Mouse (Mus musculus) right cerebral cortex, postnatal 14 days (tissue): ENCODE measurements around the gene Arhgap15.

ENCODE experiments used
- DNase-seq: peaks from one replicate; pipeline ENCODE4 v3.0.0; 2022

The Arhgap15 gene

DNA sequence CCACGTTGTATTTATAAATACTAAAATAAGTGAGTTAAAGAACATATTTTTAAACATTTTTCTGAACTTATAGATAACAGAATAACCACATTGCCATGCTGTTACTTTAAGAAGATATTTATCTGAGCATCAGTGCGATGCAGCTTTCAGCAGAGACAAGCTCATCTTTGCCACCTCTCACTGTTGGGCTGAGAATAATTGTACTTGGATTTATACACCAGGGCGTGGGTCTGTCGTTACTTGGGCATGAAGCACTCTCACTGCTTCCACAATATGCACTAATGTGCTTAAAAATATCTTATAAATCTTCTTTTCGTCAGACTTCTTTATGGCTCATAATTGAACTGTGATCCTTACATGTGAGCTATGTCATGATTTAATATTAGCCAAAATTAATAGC is 372.5 kb downstream of the Arhgap15 start:
- no peak for DNase-seq

DNA sequence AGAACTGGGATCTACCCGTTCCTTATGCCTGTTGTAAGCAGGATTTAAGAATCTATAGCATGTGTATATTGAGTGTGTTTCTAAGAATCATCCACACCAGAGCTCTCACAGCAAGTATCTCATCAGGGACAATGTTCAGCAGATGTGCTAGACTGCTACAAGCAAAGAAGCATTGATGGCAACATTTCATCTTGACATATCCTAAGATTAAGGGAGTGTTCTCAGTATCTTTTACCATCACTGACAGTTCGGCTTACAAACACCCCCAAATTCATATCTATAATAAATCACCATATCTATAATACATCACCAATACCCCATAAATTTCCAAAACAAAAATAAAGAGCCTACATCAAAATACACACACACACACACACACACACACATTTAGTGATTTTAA is 374.6 kb downstream of the Arhgap15 start:
- DNase-seq = no peak

DNA sequence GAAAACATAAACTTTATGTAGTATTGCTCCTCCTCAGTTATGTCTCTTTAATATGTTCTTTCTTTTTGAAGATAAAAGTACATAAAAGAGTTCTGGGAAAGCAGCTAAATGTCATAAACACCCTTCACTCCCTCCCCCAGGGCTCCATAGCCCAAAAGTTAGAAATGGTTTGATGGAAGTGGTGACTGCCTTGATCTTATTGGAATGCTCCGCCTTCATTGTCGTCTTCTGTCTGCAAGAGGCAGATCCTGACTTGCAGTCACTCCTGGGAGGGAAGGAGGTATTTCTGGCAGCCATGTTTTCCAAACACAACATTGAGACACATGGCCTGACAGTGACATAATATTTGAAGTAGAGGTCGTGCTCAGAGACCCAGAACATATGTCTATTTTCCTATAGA is 375.5 kb downstream of the Arhgap15 start:
- DNase-seq = no peak

DNA sequence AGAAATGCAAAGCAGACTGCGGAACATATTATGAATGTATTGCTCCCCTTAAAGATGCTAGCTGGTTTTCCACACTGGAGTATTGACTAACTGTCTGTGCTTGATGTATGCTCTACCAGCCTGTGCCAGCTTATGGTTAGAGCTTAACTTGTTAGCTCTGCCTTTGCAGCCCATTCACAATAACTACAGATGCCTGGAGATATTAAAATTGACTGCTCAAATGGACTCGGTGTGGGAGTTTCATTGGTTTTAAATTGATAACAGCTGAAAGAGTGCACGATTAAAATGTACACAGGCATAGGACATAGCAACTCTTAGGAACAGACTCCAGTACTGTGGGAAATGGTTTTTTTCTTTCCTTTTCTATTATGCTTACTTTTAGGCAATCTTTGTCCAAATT is 376.1 kb downstream of the Arhgap15 start:
- no peak for DNase-seq

DNA sequence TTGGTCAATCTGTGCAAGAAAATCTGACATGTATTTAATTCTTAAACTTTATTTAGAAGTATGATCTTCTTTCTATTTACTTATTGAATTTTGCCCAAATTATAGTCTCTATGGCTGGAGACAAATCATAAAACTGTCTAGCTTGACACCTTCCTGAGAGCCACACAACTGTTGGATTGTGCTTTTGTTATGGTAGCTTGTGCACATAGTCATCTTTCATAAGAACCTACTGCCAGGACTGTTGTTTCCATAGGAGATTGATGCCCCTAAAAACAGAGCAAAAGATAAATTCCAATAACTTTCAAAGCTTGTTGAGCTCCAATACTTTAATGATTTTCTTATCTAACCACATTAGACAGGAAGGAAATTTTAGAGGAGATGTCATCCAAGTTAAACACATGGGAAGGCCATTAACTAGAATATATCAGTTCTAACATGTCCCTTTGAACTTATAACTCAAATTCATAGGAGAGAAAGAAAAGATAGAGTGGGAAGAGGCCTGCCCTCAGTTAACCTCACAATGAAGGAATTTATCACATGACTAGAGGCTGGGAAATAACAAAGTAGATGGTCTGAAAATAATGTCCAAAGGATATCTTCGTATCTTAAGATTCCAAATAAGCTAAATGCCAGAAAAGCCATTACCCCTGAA is 377.5 kb downstream of the Arhgap15 start:
- no peak for DNase-seq

DNA sequence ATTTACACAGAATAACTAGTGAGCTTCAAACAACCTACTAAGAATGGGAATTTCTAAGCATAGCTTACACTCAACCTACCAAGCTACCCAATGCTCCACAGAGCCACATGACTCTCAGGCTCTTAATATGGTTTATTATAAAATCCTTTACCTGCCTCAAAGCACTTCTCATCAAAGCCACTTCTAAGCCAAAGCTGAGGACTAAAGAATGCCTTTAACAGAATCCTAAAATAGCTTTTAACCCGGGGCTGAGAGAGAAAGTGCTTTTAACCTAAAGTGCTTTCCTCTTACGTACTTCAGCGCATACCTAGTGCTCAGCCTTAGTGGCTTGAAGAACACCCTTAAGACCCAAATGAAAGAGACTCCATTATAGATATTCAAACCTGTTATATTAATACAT is 380.9 kb downstream of the Arhgap15 start:
- no peak for DNase-seq

DNA sequence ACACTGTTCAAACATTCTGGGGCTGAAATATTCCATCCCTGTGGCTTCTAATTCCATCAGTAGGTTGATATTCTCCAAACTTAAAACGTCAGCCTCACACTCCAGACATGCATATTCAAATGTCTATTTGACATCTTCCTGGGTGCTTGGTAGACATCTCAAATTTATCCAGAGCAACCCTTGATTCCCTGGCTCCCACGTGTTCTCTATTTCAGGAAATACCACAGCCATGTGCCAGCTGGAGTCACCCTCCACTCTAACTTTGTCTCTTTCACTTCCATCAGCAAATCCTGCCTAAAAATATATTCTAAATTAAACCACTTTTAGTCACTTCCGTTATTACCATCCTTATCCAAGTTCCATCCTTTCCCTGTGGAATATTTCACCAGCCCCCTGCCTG is 382.6 kb downstream of the Arhgap15 start:
- peak; percentile 10 for DNase-seq

DNA sequence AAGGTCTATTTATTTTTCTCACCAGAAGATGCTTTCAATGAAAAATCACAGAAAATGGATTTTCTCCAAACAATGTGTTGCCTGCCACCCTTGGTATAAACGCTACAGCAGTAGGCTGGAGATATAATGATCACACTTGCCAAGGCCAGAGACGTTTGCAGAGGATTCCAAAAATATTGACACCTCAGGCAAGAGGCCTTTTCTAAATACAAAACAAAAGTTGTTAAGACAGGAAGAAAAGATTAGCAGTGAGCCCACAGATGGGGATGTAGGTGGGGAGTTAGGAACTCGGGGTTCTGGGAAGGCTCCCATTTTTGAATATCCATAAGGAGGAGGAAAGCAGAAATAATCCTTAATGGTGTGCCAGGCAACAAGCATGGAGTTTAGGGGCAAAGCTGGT is 386.2 kb downstream of the Arhgap15 start:
- no peak for DNase-seq

DNA sequence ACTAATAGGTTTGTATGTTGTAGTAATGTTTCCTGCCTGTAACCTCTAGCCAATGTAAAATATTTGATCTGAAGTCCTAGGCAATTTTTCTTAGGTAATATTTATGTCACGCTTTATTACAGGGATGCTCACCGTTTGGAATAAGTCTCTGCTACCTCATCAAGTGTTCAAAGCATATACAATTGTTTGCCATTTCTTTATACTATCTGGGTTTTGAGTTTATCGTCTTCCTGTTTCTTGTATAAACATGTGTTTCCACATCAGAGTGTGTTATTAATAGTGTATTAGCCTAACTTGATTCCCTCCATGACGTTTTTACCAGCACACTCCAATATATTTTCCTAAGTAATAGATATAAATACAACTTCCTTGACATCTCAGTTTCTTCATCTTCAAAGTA is 391.8 kb downstream of the Arhgap15 start:
- DNase-seq = no peak

DNA sequence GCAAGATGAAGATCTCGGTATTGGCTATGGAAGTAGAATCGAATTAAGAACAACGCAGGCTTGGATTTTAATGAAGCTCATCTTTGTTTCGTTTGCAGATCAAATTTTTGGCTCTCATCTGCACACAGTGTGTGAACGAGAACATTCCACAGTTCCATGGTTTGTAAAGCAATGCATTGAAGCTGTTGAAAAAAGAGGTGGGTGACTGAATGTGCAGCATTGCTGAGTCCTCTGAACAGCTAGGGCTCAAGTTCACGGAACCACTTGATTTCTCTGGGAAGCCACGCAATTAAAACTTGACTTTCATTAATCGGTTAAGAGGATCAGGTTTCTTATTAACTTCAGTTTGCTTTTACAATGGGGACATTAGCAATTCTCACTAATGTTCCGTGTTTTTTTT is 393.5 kb downstream of the Arhgap15 start:
- no peak for DNase-seq

DNA sequence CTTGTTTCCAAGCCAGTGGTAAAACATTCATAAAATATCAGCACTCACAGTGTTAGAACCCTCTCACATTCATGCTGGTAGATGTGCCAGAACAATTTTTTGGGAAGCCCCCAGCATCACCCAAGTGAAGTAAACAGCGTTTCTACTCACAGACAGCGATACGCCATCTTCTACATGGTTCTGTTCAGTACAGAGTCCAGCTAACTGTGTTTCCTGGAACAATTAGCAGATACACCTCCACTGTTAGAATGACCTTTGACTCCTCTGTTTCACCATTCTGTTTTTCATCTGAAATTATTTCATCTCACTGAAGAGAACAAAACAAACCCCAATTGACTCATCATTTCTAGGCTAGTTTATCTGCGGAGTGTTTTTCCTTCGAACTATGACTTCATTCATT is 394.0 kb downstream of the Arhgap15 start:
- DNase-seq = no peak

DNA sequence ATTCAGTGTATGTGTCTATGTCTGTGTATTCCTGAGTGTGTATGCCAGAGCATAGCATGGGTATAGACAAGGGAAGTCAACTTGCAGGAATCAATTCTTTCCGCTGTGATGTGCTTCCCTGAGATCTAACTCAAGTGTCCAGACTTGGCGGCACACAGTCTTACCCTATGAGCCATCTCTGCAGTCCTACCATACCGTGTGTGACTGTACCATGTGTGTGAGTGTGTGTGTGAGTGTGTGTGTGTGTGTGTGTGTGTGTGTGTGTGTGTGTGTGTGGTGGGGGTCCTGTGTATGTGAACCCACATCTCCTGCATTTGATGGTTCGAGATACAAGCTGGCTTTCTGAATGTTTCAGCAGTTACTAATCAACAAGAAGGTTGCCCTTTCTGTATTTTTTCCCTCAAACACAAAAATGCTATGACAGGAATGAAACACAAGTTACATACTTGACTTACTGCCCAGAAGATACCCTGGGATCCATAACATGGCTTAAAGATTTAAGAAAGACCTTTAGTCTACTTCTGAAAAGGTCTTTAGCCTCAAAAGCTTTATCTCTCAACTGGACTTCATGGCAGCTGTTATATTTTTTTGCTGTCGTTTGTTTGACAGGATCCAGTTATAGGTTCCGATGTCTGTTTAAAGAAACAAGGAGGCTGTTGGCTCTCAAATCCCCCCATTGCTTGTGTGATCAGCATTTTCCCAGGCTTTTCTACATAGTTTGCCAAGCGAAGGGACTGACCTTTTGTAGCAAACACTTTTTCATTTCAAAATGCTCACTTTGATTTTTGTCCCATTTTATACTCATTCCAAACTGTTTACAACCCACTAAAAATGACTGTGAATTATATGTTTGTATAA is 397.7 kb downstream of the Arhgap15 start:
- DNase-seq = no peak

DNA sequence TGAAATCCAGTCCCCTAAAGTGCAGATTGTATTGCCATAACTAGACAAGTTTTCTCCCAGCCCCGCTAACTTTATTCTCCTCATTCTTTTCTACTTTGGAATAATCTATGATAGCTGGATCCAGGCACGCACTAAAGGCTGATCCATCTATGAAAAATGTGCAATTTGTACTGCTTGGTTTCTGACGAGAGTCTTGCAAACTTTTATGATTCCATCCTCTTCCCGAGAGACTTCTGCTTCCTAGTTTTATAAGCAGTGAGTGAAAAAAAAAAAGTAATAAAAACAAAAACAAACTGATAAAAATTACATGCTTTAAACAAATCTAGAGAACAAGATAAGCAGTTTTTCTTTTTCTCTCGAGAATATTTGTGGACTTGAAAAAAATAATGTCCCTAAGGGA is 398.9 kb downstream of the Arhgap15 start:
- DNase-seq = no peak

DNA sequence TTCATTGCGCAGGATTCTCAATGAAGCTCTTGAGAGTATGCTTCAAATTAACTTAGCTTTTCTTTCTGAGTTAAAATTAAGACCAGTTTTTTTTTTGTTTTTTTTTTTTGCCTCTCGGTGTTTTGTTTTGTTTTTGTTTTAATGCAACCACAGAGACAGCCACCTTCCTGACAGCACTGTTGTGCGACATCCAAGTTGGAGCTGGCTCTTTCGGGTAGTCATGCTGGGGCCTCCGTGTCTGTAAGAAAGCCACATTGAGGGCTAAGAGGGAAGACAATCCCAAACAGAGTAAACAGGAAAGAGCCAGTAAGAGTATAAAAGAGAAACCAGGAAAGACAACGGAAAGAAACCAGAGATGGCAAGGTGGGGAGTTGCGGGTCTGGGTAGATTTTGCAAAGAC is 399.3 kb downstream of the Arhgap15 start:
- DNase-seq = no peak

DNA sequence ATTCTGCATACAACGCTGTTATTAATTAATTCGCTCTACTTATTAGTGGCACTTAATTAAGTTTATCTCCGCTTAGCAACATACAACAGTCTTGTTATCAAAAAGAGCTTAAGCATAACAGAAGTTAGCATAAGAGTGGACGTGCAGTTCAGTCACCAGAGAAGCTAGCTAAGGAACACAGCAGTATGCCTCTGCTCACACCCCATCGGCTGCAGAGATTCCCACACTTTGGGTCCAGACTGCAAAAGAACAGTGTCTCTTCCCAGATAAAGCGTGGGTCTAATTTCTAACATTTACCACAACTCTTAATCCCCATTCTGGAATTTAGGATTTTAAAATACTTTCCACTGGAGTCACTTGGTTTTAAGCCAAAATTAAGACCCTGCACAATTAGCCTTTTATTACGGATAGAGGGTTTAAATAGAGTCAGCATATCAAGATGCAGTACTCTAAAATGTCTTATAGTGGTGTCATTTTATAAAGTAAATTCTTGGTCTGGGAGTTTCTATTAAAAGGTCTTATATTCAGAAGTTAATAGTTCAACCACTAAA is 400.0 kb downstream of the Arhgap15 start:
- no peak for DNase-seq

DNA sequence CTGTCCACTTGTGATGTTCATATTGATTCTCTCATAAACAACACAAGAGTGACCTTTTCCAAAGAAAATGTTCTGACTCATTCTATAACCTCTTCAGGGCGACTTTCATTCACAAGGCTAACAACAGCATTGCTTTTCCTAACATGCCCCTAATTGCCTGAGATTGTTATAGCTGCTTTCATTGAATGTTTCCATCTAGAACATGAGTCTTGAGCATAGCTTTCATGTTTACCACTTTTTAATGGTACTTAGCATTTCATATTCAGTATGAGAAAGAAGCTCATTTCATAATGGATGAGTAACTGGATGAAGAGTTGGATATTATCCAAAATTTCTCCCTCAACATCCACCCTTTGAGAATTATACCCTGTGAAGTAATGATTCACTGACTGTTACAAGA is 403.7 kb downstream of the Arhgap15 start:
- DNase-seq = no peak

DNA sequence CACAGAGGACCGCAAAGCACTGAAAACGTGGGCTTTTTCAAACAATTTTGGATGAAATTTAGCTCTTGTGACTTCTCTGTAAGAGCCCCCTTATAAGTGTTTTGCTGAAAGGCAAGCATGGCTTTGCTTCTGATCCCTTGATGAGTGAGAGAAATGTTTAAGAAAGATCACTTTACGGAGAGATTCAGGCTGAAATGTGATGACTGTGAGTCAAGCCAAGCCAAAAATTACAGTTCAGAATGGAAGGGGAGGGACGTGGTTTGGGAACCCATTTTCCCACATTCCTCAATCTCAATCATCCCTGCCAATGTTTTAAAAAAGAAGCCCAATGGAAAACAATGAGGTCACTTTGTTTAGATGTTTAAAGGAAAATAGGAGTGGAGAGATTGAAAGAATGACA is 411.7 kb downstream of the Arhgap15 start:
- no peak for DNase-seq

DNA sequence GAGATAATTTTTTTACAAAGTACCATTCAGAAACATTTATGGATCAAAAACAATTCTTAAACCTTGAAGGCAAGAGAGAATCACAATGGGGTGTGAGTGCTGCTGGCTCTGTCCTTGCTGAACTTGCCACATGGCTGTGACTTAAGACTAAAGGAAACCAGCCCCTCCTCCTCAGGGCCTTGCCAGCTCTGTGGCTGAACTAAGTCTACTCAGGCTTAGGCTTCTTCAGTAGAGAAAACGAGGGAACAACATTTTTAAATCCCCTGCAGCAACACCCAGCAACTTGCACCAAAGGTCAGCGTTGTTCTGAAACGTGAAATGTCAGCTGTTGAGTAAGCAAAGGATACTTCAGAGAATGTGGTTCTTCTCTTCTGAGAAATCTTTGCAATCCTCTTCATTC is 417.2 kb downstream of the Arhgap15 start:
- no peak for DNase-seq

DNA sequence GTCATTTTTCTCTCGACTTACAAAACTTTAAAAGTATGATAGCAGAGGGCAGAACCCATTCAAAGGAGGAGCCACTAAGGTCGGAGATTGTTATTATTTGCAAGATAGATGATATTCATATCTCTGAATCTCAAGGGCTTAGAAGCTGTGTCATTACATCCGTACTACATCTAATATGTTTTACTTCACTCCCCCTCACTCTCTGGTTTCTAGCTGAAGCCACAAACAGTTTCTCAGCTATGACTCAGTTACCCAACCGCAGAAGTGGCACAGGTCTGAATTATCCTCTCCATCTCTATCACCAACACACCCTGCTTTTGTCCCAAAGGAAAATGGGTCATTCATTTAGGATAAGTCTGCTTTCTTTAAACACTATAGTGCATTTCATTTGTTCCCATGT is 418.1 kb downstream of the Arhgap15 start:
- DNase-seq = no peak

DNA sequence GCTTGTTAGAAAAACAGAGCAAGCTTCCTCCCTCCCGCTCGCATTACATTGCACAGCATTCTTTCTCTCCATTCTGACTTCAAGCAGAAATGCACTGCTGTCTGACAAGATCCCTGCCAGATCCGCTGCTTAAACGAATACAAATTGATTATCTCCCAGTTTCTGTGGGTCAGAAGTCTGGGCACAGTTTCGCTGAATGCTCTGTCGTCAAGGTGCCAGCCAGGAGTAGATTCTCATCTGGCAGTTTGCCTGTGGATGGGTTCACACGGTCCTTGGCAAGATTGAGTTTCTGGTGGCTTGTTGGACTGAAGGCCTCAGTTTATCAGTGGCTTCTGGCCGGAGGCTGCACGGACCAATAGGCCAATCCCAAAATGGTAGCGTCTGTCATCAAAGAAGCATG is 435.9 kb downstream of the Arhgap15 start:
- no peak for DNase-seq

DNA sequence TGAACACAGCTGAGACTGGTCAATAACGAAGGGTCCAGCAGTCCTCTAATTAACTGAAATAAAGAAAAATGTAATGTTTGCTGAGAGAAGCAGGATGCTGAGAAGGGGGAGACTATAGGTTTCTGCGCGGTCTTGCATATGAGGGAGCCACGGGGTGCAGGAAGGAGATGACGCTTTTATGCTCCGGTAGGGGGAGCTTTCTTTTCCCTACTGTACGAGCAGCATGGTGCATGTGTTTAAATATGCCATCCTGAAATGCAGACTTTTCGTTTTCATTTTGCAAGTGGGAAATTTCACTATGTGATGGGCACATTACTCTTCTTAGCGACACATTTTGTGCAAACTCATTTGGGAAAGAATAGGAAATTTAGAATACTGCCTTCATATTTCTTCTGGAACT is 442.1 kb downstream of the Arhgap15 start:
- DNase-seq = no peak

DNA sequence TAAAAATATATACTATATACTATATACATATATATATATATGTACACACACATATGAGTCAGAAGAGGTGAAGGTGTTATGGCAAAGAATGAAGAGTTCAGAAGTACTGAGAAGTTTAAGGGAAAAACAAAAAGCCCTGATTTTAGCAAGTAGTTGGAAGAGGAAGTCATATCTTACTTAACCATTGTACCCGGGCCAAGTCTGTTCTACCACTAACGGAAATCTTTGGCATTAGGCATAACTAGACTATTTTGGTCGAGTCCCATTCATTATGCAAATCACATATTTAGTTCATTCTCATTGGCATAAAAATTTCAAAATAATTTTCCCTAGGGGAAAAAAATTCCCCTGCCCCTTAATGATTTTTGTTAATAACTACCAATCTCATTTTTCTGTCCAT is 443.4 kb downstream of the Arhgap15 start:
- DNase-seq = no peak

DNA sequence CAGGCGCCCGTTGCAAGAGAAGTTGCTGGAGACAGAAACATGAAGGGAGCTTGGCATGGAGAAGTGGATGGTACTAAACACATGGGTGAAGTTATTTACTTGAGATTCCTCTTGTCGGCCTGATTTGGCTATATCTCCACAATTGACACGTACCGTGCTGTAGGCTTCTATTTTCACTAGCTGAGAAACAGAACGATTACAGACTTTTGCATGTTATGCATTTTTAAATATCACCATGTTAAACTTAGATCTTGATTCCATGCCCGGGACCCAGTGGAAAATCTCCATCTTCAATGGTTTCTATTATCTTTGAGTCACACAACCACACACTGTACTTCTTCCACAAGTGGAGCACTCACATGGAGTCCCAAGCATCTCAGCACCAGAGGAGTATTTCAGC is 466.9 kb downstream of the Arhgap15 start:
- peak; percentile 11 for DNase-seq

DNA sequence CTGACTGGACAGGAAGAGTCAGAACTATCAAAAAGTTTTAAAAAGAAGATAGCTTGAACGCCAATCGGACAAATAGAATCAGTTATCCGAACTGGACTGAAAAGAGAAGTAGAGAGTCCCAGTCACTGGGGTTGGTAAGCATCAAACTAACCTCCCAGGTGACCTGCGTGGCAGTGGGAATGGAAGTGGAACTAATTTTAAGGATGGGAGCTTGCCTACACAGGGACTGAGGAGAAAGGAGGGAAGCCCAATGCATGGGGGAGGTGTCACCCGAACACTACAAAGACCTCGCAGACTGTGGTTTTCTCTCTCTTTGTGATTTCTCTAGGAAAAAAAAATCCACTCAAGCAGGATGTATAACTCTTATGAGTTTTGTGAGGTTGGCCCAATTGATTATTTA is 469.2 kb downstream of the Arhgap15 start:
- no peak for DNase-seq

DNA sequence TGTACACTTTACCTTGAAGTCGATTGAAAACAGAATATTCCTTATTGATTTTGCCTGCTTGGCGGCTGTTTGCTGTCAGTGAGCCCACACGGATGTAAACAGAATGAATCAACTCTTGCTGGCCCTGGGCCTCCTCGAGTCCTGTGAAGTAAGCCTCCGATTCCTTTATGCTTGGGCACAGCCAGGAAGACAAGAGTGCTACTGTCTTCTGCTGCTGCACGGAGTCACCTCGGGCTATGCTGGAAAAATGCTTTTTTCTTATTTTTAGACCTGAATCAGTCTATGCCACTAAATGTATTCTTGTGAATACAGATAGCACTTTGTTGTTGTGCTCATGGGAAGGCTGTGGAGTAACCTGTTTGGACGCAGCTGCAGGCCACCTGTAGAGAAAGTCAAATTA is 469.7 kb downstream of the Arhgap15 start:
- DNase-seq = no peak
